Mouse (Mus musculus) fibroblast of lung, adult 2 months (primary cell): ENCODE results near the gene Sumf1.

Experiments used
- DNase-seq: peaks from one replicate; pipeline ENCODE4 v3.0.0-alpha.2; 2011; ENCODE audit warnings: low read depth

Gene Sumf1

DNA sequence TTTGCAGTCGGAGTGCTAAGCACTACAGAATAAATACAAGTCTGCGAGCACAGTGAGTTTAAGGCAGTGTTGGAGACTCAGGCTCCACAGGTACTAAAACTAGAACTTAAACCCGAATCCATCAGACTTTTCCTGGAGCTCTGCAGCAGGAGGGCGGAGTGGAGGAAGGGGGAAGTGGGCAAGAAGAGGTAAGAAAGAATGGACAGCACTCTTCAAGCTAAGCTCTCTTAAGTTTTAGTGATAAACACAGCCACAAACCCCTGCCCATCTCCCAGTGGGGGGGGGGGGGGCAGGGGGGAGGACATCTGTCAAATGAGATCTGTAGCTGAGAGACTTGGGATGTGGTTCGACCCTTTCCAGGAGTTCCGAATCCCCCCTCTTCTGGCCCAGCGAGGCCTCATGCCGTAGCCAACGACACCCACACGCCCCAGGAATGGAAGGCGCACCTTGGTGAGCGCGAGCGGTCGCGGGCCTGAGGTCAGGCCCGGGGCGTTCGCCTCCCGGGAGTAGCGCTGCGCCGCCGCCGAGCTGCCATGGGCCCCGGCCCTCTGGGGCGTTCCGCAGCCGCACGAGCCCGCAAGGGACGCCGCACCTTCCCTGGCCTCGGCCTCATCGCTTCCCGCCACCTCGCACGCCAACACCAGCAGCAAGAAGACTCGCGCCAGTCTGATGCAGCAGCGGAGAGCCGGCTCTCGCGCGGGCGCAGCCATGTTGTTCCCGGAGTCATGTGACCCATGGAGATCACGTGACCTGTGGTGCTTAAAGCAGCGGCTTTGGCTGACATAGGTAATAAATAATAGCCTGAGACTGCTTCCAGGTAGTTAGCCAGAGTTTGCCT lies at the start of gene Sumf1:
Sumf1 (minus strand) TSS at position 736 of the 838 bp plus-strand sequence.
- DNase-seq: peak; percentile 65

DNA sequence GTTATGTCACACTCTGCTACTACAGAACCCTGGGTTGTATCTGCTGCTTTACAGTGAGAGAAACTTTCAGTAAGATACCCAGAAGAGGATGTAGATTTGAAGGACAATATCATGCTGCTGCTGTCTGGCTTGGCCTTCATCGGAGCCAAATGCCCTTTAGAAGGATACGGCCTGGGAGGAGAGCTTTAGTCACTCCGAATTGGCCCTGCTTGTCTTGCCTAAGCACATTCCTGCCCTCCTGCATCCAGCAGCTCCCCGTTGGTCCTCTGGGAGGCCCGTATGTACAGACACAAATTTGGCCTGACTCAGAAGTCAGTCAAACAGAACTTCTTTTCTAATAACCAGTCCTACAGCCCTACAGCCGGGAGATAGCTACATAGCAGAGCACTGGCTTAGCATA lies 49.2 kb upstream of the Sumf1 start:
- DNase-seq: no peak

DNA sequence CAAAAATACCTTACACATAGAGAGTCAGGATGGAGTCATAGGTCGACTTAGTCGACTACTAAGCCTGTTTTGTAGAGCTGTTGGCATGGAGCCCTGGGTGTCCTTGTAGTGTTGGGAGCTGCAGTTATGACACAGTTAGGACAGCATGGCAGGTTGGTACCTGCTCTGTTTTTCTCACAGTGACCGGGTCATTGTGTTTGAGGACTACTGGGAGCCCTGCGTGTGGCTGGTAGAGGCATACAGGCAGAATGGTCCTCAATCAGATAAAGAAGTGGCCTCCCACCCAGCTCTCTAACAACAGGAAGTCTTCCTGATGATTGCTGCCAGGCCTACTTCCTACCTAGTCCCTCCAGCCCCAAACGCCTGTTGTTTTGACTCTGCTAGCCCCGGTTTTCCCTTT lies 47.7 kb upstream of the Sumf1 start:
- no peak for DNase-seq

DNA sequence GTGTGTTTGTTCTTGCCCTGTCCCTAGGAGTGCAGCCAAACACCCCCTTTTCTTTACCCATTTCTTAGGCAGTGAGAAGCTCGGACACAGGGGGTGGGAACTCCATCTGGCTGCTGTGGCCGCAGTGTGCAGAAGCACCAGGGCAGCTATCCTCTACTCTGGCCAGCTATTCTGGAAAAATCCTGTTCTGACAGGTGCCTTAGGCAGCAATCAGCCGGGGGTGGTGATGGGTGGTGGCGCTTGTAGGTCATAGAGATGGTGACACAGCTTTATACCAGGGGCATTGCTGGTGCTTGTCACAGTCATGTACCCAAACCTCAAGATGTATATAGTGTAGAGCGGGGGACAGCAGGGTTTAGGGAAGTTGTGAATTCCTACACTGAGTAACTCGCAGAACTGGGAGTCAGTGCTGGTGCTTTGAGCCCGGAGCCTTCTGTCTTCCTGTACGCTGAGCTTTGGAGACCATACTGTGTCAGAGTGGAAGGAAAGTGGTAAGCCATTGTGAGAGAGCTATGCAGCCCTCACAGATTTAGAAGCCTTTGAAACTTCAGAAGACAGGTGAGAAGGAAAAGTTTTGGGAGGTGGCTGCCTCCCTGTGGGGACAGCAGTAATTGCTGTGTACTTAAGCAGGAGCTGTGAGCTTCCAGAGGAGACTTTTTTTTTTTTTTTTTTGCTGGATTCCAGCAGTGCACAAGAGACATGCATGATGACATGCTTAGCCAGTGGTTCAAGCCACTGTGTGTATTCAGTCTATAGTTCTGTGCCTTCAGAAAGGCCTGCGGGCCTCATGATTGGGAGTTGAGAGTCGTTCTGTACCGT lies 46.7 kb upstream of the Sumf1 start:
- no peak for DNase-seq

DNA sequence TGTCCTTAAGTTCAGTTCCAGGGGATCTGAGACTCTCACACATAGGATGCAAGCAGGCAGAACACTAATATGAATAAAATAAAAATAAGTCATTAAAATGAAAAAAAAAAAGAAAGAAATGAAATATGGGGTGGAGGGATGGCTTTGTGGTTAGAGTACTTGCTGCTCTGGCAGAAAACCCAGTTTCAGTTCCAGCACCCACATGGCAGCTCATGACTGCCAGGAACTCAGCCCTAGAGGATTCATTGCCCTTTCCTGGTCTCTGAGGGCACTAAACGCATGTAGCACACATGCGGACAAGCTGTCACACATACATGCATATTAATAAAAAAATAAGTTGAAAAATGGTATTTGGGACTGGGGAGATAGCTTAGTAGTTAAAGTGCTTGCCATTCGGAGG lies 45.2 kb upstream of the Sumf1 start:
- DNase-seq: no peak

DNA sequence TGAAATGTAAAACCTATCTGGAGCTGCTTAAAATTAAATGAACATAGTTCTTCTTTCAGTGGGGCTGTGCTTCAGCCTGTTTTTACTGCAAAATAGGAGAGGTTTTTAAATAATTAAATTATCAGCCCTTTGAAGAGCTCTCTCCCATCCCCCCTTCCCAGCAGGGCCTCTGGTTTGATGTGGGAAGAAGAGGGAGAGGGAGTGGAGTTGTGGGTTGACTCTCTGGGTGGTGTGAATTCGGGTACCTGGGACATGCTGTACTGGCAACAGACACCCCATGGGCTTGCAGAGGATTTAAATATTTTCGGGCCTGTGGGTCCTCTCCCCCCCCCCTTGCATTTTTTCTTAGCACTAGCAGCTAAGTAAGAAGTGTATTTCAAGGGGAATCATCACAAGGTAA lies 43.2 kb upstream of the Sumf1 start:
- no peak for DNase-seq

DNA sequence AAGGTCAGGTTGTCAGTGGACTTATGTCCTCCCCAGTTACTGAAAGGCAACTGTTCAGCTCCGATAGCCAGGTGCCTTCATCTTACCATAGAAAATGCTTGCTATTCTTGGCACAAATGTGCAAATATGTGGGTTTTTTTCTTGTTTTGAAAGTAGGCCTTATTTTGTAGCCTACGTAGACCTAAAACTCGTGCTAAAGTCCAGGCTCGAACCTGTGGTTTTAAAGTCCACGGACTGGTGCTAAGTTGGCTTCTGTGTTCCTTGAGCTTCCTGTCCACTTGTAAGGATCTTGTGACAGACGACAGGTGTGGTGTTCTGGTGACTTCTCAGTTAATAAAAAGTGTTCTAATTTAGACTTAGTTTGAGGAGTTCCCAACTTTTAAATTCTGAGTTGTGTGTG lies 42.7 kb upstream of the Sumf1 start:
- no peak for DNase-seq

DNA sequence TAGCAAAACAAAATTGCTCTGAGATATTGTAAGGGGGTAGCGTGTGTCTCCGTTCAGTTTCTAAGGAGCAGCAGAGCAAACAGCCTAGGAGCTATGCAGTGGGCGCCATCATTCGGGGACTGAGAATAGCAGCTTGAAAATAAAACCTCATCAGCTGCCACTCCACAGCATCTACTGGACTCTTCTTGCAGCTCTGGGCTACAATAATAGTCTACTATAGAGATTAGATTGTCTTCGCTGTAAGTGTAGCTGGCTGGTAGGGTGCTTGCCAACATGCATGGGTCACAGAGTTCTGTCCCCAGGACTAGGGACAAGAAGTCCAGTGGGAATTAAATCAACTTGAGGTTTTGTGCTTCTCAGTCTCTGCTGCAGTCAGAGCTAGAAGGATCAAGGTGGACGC lies 42.1 kb upstream of the Sumf1 start:
- no peak for DNase-seq

DNA sequence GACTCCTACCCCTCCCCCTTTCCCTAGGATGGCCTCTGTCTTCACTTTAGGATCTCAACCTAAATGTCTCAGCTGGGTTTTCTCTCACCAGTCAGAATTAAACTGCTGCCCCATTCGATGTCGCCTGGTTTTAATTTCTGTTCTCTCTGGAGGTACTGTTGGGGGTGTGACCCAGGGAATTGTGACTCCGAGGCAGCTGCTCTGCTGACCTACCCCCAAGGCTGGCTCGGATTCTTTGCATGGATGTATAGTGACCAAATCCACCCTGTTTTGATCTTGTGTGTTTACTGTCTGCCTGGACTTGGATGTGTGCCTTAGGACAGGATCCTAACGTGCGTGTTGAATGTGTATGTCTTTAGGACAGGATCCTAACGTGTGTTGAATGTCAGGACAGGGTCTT lies 40.8 kb upstream of the Sumf1 start:
- no peak for DNase-seq

DNA sequence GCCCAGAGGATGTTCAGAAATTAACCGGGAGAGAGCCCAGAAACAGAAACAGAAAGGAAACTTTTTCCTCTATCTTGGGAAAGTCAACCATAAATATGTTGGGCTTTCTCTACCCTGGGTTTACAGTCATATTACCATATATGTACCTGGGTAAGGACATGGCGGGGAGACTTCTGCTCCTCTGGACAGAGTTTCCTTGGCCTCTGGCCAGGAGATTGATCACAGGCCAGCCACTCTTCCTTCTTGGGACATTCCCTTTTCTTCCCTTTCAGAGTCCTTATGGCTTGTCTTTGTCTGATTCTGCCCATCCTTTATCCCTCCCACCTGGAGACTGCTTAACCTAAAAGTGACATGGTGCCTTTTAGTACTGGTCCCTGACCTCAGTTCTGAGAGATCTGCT lies 39.6 kb upstream of the Sumf1 start:
- no peak for DNase-seq

DNA sequence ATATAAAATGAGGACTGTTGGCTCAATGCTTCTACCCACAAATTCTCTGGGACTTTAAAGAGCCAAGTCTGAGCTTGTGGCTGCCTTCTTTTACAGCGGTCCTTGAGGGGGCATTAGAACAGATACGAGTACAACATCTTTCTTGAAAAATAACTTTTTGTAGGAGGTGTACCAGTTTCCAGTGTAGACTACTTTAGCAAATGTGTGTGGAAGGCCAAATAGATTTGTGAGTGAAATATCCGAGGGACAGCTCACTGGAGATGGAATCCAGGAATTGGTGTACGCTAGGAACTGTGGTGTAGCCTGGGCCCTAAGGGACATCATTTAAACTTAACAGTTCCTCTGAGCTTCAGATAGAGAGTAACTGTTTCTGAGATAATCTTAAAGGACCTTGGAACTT lies 39.0 kb upstream of the Sumf1 start:
- DNase-seq: no peak

DNA sequence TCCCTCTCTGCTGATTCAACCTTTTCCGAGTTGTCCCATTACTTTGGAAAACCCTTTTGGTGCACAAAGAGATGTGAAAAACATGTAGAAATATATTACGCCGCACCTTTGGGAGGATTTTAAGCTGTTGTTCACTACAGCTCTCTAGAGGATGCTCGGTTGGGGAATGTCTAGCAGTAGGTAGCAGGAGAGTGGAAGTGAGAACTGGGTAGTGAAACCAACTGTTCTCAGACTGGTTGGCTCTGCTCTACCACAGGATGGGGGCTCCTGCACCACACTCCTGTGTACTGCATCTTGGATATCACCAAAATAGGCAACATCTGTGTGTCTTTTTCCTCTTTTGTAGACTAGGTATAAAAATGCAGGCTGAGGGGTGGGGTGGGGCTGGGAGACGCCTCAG lies 37.5 kb upstream of the Sumf1 start:
- DNase-seq: no peak

DNA sequence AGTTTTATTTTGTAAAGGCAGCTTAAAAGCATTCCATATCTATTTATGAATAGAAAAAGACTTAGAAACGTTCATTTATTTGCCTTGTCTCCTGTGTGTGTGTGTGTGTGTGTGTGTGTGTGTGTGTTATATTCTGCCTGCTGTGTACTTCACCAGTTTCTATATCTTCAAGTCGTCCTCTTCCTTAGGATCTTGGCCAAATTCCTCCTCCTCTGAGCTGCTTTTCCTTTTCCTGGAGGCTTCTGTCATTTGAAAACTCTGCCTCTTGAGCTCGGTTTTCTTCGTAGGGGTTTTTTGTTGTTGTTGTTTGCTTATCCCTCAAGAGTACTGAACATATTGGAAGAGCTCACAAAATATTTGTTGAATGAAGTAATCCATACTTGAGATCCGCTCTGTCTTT lies 37.1 kb upstream of the Sumf1 start:
- DNase-seq: no peak

DNA sequence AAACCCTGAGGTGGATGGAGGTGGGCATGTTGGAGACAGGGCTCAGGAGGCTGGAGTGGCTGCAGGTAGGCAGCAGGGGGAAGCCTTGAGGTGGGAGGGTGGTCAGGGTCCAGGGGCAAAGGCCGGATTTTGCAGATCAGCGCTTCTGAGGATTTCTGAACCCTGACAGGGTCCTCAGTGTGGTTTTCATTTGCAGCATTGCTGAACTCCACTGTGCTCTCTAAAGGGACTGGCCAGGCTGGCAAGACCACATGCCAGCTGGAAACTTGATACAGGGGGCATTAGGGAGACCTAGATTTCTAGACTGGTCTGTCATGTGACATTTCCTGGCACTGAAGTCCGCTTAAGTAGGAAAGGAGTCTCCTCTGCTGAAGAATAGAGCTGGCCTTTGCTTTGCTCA lies 32.6 kb upstream of the Sumf1 start:
- no peak for DNase-seq

DNA sequence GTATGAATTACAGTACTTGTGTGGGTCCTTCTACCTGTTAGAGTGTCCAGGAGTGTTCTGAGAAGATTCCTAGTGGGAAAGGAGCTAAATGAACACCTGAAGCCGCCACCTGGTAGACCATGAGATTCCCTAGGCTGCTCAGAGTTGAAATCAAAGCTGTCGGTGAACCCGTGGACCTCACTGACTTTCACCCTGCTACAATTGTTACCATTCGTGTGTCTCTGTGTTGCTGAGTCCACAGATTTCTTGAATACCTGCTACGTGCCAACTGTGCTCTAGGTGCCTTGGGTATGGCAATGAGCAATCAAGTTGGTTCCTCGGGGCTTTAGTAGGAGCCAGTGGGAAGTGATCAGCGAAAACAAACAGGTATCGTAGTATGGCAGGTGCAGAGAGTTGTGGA lies 31.4 kb upstream of the Sumf1 start:
- DNase-seq: no peak

DNA sequence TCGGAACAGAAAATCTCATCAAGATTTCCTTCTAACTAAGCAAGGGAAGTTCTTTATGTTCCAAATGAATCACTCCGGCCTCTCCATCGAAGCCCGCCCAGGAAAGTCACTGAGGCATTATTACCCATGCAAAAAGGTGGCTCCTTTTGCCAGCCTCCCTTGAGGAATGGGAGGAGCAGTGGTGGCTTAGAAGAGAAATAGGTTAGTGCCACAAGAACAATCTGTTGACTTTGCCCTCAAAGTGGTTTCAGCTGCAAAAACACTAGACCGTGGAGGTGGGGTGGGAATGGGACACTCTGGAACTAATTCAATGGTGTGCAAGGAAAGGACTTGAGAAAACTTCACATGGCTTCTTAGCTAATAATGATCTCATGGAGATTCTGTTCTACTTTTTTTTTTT lies 30.7 kb upstream of the Sumf1 start:
- no peak for DNase-seq

DNA sequence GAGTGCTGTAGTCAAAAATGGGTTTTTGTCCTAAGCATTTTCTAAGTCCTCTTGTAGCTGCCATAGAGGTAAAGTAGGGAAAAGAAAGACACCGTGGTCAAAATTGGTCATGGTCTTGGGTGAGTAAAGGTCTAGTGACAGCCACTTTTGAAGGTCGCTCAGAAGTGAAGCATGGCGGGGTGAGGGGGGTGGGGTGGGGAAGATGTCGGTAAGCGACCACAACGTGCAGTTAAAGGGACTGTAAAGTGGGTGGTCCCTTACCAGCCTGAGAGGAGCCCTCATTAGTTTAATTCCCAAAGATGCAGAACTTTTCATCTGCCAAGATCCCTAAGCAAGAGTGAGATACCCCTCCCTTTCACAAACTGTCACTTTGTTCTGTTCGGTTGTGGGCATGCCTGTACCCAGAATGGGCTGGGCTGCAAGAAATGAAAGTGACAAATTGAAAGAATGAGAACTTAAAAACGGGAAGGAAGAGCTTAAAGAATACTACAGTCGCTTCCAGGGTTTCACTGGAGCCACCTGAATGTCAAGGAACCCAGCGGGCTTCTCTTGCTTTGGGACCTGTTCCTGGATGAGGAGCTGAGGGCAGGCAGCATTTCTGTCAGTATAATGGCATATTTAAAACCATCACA lies 29.0 kb upstream of the Sumf1 start:
- DNase-seq: no peak

DNA sequence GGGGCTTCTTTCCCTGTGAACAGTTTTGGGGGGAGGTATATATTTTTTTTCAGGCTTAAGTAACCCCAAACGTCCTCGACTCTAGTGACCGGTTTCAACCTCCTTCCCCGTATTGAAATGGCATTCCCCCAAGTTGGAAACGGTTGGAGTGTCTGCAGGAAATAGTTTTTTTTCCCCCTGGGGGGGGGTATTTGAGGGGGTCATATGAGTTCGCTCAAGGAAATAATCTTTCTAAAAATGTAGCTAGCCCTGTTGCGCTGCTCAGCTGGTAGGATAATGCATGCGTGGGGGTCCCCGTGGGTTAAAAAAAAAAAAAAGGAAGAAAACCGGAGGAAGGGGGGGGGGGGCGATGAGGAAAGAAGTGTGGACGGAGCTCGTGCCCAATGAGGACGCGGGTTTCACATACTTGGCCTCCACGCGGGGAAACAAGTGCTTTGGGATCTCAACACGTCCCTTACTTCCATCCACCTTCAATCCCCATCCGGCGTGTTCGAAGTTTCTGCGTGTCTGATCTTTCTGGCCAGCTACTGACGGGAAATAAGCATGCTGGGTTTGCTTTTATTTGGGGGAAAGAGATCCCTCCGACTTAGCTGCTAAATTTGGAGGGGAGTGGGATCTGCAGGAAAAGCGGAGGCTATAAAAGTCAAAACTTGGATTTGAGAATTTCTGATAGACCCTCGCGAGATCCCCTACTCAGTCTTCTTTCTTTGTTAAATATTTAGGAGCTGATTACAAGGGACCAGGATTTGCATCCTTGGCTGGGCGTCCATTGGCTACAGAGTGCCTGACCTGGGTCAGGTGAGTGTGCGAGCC lies 28.3 kb upstream of the Sumf1 start:
- no peak for DNase-seq

DNA sequence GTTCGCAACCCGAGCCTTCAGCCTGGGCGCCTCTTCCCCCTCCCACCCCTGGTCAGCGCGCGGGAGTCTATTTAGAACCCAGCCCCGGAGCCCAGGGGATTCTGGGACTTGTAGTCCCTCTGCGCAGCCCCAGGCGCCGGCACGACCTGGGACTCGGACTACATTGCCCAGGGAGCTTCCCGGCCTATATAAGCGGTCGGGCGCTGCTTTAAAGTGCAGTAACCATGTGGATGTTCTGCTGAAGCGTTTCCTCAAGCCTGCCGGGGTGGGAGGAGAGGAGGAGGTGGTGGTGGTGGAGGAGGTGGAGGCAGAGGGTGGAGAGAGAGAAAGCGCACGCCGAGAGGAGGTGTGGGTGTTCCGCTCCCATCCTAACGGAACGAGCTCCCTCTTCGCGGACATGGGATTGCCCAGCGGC lies 27.5 kb upstream of the Sumf1 start, which contains the start of gene Itpr1:
Itpr1 (plus strand) TSS at position 216 of the 415 bp plus-strand sequence.
- DNase-seq: peak; percentile 94

DNA sequence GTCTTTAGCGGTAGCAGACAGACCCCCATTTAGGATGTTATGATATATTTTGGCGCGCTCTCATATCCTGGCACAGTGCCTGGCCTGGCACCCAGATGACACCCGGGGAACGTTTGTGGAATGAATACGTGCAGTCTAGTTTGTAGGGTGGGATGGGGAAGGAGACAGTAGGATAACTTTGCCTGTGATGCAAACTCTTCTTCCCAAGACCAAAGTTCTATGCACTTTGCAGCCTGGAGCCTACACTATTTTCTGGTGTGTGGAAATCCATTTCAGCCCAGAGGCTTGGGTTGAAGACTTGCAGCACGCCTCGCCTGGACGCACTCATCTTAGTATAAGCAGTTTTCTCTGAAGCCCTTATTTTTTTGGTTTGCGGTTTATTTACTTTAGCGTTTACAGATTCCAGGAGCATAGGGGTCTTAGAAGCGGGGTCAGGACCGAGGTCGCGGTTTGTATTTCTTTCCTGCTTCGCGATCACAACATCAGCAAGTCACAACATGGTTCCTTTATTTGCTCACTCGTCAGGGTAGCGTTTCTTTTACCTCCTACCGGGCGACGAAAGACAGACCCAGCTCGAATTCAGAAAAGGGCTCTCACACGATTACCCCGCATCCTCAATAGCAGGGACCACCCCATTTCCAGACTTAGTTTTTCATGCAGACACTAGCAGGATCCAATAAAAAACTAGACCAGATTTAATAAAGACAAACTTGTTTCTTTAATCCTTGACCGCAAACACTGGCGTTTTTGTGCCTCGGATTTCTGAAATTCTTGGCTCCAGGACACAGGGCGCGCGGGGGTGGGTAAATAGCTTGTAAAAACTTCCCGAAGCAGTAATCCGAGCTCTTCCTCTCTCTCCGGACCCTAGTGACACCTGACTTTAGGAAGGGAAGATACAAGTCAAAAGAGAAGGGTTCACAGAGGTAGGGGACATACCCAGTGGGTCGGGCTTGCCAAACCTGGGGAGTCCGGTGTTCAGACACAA lies 26.8 kb upstream of the Sumf1 start:
- DNase-seq: peak; percentile 59
